Mouse (Mus musculus) cerebellum, postnatal 36 days (tissue): ENCODE data around the gene Grhpr.
"Not testable (repeated sequence)": the region's sequence is repeated elsewhere in the genome, so short reads cannot be mapped to it uniquely, and the experiment has no call there.

Experiments used
- DNase-seq, 2 experiments: peaks; one replicate each; pipeline ENCODE4 v3.0.0; 2021 to 2022; ENCODE audit warnings: mixed read lengths in 2 of 2

The Grhpr gene

DNA sequence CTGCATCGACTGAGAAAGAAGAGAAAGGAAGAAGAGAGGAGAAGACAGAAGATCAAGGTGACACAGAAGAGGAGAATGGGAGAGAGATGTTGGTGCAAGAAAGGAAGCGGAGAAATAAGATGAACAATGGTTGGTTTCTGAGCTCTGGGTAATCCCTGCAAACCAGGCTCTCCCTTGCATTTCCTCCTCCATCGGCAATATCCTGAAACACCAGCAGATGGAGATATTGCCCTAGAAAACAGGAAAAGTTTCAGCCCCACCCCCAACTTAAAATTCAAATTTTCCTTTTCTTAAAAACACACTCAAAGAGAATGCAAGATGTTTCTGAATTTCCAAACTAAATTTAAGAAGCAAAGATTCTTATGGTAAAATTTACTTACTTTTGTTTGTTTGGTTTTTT is 34.4 kb downstream of the Grhpr start:
- DNase-seq = peak; percentile 45 to 71

DNA sequence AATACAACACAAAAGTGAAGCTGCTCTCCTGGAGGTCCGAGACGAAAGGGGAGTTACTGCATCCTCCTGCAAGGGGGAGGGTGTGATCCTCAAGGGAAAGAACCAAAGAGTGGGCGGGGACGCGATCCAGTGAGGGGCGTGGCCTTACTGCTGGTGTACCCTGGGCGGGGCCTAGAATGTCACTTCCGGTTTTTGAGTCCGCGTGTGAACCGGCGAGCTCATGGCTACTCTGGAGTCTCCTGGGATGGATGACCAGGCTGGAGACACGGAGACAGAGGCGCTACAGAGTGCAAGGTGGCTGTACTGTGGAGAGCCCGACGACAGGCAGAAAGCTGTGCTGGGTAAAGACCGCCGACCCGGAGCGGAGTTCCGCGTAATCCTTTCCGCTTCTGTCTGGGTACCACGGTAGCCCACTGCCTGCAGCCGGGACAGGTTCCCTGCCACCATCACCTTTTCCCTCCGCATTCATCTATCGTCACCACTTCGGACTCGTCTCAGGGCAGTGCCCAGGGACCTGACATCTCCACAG is 37.3 kb downstream of the Grhpr start, which contains the start of gene Polr1e:
Polr1e (plus strand) TSS at position 132 of the 529 bp plus-strand sequence.
- DNase-seq = peak; percentile 82 to 83

DNA sequence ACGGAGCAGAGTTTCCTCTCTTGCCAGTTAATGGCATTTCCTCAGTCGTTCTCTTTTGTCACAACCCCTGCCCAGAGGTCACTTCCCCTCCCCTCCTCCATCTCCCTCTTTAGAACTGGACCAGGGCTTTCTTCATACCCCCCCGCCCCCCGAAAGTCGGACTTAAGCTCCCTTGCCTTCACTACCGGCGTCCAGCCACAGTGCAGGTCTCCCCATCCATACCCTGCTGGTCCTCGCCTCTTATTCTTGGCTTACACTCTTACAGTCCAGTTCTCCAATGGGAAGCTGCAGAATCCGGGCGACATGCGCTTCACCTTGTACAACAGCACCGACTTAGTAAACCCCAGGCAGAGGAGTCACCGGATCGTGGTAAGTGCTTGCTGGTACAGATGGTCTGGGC is 37.8 kb downstream of the Grhpr start:
- peak in 1 of 2 experiments; percentile 15 for DNase-seq

DNA sequence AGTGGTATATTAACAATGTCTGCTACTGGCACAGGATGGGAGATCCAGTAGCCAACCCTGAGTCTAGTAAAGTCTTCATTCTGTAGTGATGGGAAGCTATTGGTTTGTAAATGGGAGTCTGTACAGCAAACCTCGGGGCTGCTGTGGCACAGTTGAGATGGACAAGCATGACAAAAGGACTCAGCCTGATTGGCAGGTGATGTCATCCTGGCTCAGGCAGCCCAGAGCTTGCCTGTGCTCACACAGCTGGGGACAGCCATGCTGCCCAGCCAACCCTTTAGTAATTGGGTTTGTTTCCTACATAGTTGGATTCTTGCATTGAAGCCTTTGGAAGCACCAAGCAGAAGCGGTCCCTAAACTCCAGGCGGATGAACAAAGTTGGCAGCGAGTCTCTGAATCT is 45.3 kb downstream of the Grhpr start:
- DNase-seq = no peak

DNA sequence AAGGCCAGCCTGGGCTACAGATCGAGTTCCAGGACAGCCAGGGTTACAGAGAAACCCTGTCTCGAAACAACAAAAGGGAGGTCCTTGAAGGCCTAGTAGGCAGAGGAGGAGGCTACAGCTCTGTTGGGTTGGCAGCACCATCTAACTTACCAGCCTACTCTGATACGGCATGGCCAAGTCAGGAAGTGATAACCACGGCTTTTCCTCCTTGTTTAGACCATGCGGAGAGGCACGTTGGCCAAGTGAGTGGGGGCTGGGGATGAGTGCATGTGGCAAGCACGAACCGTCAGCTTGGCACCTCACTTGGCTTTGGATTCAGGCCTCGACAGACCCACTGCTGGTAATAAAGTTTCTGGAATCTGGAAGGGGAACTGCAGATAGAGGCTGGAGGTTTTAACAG is 51.4 kb downstream of the Grhpr start:
- DNase-seq = no peak

DNA sequence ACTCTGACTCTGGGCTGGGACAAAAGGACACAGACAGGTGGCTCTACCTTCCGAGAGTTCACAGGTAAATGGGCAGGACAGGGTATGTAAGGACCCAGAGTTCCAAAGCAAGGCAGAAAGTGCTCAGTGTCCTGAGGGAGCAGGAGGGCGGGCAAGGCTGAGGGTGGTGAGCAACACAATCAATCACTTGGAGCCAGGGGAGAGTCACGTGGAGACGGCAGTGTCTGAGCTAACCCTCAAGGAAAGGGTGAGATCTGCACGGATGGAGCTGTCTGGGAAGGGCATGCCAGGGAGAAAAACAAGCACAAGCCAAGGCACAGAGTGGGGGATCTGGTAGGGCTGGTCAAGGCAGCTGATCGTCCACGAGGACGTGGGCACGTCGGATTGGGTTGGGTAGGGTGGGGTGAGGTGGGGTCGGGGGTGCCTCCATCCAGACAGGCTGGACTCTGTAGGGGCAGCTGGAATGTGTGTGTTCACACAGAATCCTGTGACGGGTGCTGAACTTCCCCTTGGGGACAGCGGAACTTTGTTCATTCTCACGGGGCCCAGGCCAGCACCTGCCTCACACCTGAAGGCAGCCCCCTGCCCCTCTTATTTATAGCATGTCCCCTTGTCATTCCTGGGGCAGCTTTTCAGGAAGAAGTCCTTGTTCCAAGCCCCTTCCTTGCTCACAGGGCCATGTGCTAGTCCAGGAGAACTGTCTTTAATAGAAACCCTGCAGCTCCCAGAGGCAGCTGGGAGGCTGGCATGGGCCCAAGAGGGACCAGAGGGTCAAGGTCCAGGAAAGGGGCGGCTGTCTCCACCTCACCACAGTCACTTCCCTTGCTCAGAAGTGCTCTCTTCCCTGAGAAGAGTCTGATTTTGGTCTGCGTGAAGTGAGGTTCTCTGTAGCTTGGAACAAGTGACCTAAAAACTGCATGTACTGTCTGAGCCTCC is 53.8 kb downstream of the Grhpr start:
- no peak for DNase-seq

DNA sequence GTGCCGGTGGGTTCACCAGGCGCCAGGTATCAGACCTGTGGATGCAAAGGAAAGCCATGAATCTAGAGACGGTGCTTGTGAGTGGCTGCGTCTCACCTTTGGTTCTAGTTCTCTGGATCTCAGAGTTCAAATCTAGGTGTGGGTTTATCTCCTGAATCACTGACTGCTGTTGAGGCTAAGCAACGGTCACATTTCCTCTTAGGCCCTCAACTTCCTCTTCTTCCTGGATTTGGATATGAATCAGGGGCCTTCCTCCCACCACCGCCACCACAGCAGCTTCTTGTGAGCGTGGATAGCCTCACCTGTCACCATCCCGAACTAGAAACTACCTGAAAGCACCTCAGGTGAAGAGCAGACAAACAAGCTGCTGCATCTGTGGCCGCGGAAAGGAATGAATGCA is 54.9 kb downstream of the Grhpr start:
- no peak for DNase-seq

DNA sequence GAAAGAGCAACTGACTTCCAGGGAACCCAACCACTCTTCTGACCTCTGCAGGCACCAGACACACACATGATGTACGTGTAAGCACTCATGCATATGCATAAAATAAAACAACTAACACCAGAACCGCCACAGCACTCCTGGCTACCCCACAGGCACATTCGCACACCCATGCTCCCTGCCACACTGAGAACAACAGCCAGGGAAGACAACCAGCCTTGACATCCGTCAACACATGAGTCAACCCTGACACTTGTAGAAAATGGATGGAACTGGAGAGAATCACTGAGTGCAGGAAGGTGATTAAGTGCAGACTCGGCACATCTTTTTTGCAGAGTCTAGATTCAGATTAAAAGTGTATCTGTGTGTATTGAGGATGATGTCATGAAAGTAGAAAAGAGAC is 55.4 kb downstream of the Grhpr start:
- DNase-seq = no peak

DNA sequence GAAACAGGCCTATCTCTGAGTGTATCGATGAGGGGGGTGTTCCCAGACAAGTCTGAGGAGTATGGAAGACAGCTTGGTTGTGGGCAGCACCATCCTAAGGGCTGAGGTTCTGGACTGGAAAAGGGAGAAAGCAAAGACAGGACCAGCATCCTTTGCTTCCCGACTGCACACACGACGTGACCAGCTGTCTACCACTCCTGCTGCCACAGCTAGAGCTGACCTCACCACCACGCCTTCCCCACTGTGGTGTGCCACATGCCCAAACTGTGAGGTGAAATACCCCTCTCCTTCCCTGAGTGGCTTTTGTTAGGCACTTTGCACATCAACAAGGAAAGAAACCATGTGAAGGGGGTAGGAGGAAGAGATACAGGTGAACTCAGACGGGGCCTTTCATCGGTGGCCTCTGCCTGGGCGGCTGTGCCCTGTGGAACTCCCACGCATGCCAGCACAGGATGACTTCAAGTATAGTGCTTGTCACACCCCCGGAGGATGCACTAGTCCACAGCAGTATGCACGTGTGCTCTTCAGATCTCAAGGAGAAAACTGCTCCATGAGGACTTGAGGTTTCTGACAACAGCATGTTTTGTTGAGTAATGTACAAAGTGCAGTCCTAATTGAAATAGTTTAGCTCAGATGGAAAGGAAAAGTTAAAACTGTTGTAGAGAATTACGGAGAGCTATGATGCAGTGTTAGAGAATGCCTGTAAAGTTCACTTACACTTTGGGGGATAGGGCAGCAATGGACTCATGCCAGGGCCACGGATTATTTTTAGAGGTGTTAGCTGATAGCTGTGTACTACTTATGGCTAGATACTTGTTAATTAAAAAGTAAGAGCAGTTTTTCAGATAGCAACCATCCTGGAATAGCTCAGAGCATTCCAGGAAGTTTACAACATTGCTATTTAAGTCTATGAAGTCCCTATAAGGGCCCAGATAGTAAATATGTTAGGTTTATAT is 56.5 kb downstream of the Grhpr start:
- no peak for DNase-seq

DNA sequence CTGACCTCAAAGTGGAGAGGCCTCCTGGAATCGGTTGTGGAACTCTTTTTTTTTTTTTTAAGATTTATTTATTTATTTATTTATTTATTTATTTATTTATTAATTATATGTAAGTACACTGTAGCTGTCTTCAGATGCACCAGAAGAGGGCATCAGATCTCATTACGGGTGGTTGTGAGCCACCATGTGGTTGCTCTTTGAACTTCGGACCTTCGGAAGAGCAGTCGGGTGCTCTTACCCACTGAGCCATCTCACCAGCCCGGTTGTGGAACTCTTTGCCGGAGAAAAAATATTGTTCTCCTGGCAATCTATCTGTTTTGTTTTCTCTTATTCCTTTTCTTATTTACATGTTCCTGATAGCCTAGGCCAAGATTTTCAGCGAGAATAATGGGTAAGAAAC is 57.7 kb downstream of the Grhpr start:
- not testable (repeated sequence) for DNase-seq

DNA sequence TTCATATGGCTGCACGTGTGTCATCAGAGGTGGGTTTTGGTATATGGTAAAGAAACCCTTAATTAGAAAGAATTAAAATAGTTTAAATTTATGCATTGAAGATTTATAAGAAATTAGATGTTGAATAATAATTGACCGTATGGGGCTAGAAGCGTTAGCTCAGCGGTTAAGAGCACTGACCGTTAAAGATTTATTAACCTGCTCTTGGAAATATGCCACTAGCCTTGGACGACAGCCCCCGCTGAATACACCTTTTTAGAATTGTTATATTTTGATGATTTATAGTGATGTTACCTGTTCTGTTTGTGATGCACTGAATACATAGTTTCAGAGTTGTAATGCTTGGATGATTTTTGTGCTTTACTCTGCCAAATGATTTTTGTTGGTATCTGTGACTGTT is 58.4 kb downstream of the Grhpr start:
- DNase-seq = not testable (repeated sequence)
